Mouse (Mus musculus) inflammation-experienced regulatory T-cells, adult 6 months (primary cell): ENCODE data around the gene Ankrd55. TPM values are rescaled to one million over a fixed set of nuclear protein-coding genes. Genes with fewer than 3 reads are reported as not detected.
A peak's percentile ranks its signal among the peaks of the same experiment; 100 is the strongest.

Experiments used
- ATAC-seq: one replicate; pipeline ENCODE4 v1.8.0; 2017
- polyA plus RNA-seq, 3 experiments: library from polyadenylated mRNA; unstranded; fragments of 100-300 nt; shearing (Covaris generic); gene quantifications; one replicate each; pipeline ENCODE4 v1.2.1; 2017

The Ankrd55 gene
- polyA plus RNA-seq, 3 experiments from 2014 or later, result 2.7 to 11.6 (median 8.5) TPM

DNA sequence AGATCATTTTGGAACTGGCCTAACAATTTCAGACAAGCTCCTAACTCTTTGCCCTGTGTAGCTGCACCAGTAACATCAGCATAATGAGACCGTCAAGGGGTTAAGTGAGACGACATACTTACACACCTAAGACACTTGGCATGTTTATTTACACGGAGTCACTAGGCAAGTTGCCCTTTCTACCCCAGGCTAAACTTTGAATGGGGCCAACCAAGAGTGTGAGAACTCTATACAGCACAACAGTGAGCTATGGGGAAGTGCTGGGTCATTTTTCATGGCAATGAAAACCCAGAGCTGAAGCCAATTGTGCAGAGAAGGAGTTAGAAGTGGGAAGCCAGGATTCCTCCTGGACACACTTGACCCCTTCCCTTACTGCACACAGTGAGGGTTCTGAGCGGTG lies 94.2 kb downstream of the Ankrd55 start:
- ATAC-seq, result no peak

DNA sequence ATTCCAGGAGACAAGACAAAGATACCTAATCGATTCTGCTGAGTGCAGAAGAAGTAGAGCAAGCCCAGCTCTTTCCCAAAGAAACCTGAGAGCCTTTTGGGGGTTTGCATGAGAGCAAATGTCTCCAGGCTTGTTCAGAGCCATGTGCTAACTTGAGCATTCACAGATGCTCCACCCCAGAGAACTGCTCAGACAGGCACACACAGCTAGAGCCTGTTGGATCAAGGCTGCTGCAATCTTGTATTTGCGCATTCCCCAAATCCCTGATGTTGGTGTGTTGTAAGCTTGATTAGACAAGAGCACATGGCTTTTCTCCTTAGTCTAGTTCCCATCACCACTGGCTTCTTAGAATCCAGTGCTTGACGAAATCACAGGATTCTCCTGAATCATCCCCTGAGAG lies 94.7 kb downstream of the Ankrd55 start:
- ATAC-seq, result no peak

DNA sequence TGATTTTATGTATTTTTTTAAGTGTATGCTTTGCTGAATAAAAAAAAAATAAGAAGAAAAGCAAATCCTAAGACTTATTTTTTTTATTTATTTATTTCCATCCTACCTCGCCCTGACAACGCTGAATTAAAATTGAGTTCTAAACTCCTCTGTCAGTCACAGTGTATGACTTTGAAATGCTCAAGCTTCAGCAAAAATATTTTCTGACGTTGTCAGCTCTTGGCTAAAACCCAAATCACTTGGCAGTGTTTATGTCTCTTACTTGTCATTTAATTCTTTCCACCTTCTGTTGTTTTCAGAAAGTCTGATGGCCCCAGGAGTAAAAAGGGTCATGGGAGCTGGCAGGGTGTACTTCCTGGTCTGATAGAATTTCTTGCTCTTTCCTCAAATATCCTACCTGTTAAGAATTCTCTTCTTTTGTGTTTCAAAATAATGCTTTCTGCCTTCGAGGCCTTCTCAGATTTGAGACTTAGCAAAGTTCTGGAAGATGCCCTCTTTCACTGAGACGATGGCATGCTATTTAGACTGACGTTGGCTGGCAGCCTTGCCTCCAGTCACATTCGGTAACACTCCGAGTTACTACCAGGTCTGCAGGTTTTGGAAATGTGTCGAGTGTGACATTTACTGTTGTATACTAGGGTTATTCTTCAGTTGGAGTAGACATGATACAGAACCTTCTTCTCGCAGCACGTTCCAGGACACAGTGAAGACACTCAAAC lies 95.8 kb downstream of the Ankrd55 start:
- peak; percentile 21 for ATAC-seq

DNA sequence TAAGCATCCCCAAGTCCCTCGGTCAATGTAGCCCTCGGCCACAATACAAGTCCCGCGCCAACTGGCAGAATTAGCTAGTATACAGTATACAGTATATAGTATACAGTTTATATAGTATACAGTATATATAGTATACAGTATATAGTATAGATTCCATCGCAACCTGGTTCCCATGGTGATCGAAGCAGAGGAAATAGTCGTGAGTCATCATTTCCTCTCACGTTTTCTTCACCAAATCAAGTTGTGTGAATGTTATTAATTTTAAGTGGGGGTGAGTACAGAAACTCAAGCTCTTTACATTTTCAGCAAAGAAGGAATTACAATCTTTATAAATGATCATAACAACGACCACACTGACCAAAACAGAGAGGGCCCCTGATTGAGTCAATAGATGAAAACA lies 96.8 kb downstream of the Ankrd55 start:
- ATAC-seq, result peak; percentile 73

DNA sequence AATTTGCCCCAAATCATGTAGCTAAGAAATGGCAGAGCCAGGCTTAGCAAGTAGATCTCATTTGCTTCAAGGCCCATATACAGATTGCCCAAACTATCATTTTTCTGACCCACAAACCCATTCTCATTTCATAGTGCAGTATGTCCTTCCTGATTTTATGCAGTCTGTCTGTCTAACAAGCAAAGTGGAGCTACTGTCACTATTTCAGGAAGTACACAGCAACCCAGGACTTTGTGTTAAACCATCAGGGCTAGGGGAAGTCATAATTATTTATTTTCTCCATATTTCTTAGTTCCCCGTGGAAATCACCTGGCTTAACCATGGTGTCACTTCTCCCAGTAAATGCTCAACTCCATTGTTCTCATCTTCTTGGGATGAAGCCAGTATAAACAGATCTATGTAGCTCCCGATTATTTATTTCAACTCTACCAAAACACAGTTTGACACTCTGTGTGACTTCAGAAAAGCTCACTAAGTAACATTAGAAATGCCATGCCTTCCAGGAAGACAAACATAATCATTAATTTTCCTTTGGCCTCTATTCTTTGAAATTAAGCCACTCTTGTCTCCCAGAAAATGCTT lies 98.3 kb downstream of the Ankrd55 start:
- no peak for ATAC-seq

DNA sequence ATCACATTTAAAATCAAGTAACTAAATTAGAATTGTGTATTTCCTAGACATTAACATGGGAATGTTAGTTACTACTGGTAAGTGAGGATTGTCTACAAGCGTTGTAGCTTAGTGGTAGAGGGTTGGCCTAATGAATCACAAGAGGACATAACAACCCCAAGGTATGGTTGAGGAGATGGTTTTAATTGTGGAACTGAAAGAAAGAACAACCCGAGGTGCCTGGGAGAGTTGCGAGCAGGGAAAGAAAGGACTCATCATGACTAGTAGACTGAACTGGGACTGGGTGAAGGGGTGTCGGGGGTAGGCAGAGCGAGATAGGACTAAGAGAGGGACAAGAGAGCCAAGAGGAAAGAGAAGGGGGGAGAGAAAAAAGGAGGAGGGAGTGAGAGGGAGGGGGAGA lies 99.0 kb downstream of the Ankrd55 start:
- ATAC-seq, result no peak

DNA sequence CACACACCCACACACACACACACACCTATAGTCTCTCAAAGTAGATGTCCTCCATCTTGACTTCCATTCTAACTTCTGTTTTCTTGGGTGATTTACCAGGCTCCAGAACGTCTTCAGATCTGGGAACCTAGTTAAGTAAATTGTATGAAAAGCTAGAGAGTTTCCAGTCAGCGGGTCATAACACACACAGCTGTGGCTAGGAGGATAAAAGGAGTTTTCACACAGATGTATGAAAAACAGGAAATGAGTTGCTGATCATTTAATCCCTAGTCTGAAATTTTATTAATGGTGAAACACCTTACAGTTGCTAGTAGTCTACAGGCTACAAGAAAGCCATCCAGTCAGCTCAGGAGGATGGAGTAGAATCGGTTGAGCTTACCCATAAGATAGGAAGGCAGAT lies 99.9 kb downstream of the Ankrd55 start:
- peak; percentile 62 for ATAC-seq

DNA sequence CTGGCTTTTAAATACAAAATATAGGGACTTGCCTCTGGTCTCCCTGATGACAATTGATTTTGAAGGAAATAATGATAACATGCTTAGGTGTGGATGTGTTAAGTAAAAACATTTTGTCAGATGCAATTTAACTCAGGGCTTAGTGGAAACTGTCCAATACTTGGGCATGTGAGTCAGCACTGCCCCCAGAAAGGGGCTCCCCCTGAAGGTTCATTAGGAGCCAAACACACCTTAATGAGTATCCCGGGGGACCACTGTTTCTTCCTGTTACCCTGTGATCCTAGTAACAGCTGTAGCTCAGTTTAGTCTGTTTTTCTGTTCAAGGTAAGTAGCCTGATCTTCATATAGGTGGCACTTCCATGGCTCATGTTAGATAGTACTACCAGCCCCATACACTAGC lies 102.0 kb downstream of the Ankrd55 start:
- ATAC-seq, result peak; percentile 23

DNA sequence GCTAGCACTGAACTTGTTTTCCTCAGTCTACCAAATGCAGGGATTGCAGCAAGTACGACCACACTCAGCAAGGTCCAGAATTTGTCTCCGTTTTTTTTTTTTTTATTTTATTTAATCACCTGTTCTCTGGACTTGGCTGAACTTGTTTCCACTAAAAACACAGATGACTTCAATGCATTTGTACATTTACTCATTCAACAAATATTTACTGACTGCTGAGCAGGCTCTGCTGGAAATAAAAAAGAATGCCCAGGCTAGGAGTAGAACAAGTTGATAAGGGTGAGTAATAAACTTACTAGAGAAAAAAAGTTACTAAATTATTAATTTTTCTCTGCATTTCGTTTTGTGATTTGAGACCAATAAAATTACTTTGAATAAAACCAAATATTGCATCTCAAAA lies 103.1 kb downstream of the Ankrd55 start:
- no peak for ATAC-seq

DNA sequence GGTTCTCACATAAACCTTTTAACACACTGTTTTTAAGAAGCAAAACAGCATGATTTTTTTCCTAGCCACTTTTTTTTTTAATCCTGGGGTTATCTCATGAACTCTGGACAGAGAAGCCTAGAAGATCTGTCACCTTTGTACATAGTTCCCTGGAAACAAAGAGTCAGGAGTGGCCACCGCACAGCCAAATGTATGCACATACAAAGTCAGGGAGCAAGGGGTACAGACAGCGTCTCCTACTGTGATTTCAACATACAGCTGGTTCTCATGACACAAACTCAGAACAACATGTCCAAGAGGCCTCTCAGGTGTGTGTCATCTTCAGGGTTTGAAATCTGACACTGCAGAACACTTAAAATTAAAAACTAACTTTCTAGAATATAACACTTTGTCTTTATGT lies 105.1 kb downstream of the Ankrd55 start:
- ATAC-seq, result no peak

DNA sequence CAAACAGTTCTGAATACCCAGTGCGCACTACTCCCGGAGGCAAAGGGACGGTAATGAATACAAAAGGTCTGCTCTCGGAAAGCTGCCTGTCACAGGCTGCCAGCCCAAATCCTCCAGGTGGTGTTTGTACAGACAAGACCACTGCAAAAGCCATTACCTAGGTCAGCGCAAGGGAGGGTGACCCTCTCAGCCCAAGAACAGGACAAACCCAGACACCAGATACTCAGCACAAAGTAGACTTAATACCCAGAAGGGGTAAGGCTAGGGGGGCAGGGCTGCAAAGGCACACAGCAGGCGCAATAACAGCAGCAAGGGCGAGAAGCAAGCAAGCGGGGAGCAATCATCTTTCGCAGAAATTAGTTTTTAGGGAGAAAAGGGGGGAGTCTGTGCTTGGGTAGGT lies 106.0 kb downstream of the Ankrd55 start:
- ATAC-seq, result no peak

DNA sequence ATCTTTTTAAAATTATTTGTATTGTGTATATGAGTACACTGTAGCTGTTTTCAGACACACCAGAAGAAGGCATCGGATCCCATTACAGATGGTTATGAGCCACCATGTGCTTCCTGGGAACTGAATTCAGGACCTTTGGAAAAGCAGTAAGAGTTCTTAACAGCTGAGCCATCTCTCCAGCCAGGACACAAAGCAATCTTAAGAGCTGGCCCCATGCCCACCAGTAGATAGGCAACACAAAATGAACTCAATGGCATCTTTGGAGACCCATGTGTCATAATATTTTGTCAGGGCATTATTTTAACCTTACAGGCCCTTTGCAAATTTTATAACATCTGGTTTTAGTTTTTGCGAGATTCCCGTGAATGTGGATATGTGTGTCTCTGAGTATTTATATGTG lies 116.5 kb downstream of the Ankrd55 start:
- ATAC-seq, result no peak

DNA sequence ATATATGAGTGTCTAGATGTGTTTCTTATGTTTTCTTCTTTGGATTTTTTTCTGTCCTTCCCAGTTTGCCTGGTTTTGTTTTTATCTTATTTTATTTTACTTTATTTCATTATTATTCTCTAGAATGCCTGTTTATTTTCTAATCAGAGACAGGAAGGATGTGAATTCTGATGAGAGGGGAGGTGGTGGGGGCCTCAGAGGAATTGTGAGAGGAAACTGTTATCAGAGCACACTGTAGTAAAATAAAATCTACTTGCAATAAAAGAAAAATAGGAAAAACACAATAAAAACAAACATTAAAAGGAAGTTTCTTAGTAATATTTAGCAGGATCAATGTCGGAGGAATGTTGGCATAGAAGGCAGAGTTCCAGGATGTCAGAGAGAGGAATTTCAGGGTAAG lies 116.9 kb downstream of the Ankrd55 start:
- no peak for ATAC-seq

DNA sequence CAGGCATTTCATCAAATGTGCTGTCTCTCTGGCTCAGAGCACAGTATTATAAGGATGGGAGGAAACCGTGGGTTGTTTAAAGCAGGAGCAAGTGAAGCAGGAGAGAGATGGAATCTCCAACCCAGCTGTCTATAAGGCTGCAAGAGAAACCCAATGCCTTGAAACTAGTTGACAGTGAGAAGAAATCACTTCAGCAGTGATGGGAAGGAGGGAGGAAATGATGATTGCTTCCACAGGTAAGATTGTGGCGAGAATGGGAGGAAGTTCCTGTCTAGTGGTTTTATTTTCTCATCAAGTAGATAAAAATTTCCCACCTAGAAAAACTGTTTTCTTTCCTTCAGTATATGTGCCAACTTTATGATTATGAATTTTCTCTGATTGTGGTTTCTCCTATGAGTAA lies 118.4 kb downstream of the Ankrd55 start:
- ATAC-seq, result peak; percentile 60

DNA sequence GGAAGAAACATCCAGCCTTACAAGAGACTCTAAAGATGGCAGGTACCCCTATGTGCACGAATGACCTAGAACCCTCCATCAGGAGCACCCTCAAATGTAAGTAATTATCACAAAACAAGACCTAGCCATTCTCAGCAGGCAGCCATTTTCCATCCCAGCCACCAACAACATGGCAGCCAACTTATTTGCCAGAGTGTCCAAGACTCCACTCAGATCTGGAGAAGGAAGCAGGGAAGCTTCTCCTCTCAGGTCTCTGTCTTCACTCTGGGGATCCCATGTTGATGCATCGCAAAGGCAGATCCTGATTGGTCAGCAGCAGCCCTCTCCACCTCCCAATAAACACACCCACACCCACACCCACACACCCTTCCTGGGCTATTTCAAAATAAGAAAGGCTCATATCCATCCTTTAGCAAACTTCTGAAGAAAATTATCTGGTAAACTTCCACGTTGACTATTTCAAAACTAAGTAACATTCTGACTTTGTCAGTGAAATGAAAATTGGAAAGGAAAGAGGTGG lies 119.0 kb downstream of the Ankrd55 start:
- no peak for ATAC-seq

DNA sequence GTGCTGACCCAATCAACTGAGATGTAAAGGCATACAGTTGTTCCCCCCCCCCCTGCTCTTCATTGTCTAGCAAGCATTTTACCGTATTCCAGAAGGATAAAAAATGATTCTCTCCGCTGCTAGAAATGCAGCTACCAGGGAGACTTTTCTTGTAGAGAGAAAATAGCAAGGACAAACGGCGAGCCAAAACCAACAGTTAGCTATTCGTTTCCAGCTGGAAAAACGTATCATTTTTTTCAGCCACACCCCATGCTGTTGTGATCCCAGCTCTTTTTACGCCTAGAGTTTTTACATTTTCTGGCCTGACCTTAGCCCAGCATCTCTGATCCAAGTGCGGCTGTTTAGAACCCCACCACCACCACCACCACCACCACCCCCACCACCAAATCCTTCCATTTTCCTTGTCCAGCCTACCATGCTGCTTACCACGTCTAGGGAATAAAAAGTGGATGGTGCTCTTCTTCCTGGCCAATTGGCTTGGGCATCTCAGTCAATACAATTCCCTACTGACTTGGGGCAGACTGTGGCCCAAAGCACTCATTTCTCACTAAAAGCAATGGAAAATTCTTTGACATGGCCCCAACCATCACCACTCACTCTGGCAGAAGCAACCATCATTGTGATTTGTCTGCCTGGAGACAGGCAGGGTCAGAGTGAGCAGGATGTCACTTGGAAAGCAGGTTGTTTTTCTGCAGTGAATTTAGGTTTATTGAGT lies 119.7 kb downstream of the Ankrd55 start:
- ATAC-seq, result no peak

DNA sequence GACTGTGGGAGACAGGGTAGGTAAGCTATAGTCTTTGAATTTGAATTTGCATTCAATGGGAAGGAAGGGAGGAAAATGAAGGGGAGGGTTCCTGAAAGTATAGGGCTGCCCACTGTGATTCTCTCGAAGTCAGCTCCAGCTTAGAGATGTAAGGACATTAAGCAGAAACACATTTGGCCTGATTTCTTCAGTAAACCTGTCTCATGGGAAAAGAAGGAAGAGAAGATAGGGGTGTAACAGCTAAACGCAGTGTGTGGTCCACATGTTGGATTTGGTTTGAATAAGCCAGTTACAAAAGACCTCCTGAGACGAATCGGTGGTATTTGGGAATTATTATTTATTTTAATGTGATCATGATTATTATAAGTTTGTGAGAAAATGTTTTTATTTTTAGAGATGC lies 120.5 kb downstream of the Ankrd55 start:
- ATAC-seq, result no peak

DNA sequence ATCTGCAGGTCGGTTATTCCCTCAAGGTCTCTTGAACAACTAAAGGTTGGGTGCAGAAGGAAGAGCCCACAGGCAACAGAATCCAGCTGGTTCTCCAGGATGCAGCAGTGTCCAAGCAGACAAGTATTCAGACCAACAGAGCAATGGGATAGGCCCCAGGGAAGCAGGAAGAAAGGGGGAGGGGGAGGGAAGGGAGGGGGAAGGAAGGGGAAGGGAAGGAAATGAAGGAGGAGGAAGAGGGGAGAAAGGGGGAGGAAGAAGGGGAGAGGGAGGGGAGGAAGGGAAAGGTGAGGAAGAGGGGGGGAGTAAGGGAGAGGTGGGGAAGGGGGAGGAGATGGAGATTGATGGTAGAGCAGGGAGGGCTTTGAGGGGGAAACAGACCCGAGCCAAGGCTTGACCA lies 121.1 kb downstream of the Ankrd55 start:
- ATAC-seq, result no peak

DNA sequence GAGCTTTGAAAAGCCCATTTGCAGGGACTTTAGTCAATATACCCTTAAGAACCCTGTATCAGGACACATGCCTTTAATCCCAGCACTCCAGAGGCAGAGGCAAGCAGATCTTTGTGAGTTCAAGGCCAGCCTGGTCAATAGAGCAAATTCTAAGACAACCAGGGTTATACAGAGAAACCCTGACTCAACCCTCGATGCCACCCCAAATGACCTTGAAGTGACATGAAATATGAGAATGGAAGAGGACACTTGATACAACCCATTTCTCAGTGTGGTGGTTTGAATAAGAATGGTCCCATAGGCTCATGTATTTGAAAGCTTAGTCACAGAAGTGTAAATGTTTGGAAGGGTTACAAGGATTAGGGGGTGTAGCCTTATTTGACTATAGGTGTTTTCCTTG lies 121.6 kb downstream of the Ankrd55 start:
- ATAC-seq, result no peak

DNA sequence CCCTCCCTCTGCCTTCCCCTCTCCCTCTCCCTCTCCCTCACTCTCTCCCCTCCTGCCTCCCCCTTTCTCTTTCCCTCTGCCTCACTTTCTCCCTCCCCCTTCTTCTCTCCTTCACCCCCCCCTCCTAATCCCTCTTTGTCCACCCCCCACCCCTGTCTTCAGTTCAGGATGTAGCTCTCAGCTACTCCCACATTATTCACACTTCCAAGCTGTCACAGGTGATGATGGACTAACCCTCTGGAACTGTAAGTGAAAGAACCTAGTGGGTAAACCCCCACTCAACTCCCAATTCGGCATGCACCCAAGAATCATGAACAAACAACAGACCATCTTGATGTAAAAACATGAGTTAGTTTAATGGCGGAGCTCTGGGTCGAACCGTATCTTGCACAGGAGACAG lies 122.2 kb downstream of the Ankrd55 start:
- ATAC-seq, result no peak

DNA sequence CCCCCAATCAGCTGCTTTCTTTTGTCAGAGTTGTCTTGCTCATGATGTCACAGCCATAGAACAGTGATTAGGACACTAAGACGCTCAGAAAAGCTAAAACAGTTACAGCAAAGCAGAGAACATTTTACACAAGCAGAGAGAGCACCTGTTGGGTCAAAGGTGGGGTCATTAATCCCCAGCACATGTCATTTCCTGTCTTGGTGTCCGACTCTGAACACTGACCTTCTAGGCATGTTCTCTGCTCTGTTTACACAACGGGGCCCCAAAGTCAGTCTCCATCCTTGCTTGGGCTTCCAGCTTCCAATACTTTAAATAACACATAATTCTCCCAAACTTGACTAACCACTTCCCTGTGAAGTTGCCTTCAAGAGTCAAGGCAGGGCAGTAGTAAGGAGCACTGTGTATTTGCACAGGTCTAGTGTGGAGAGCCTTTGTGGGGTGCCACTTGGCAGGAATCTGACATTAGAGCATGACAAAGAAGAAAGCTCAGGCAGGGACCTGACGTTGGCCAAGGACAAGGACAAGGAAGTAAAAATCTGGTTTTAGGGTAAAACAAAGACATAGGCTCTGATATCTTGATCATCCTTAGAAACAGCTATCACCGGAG lies 123.1 kb downstream of the Ankrd55 start:
- ATAC-seq, result no peak

DNA sequence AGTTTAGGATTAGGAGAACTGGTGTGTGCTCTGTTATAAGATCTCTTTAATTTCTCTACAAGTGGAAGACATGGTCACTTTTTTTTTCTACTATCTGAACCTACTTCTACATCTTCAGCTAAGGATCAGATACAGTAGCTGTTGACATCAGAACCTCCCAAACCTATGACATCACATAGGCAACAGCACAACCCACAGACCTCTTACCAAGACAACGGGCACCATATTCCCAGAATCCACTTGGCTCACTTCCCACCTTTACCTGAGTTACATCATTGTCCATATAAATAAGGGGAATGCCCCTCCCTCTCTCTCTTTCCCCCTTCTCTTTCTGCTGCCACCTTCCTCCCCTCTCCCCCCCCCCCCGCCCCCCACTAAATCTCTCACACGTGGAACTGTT lies 124.0 kb downstream of the Ankrd55 start:
- no peak for ATAC-seq

DNA sequence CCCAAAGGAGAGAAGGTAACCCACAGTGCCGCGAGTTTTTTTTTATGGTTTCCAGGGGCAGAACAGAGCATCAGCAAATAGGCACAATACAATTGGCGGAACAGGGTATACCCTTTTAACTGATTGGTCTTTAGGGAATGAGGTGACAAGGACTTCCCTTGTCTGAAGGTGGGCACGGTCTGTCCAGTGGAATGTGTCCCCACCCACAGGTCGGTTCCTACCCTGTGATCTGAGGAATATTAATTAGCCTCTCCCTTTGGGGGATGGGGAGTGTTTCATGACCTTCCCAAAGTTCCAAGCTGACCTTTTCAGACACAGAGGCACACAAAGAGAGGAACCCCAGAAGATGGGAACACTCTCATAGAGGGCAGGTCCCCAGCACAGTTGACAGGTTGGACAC lies 124.6 kb downstream of the Ankrd55 start:
- ATAC-seq, result no peak

DNA sequence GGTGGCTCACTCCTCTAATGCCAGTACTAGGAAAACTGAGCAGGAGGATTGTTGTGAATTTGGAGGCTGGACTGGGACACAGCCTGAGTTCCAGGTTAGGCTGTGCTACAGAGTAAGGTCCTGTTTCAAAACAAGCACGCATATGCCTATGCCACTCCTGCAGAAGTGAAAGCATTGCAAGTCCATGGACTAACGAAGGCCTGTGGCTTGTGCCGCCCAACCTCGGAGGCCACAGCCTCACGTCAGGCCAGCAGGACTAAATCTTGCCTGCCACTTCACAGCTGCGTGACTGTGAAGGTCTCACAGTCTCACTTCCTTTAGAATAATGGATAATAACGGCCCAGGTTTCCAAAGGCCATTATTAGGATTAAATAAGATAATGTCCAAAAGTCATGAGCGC lies 125.4 kb downstream of the Ankrd55 start:
- ATAC-seq, result no peak
